Mouse (Mus musculus) liver, postnatal 0 days (tissue): ENCODE measurements around the gene Ppfia2. TPM values are rescaled to one million over a fixed set of nuclear protein-coding genes. Genes with fewer than 3 reads are reported as not detected.

Source experiments
- ATAC-seq: fragments of 200-750 bp; cut with Nextera tagmentation; 2 replicates; pipeline ENCODE4 v1.8.0; 2017; ENCODE audit warnings: mild to moderate bottlenecking, moderate library complexity
- DNase-seq: peaks from one replicate; pipeline ENCODE4 v3.0.0-alpha.2; 2016
- H3K27ac ChIP-seq: fragments of 300-500 bp; sonication (generic); 2 replicates; pipeline ENCODE4 v1.5.1; 2014; ENCODE audit warnings: antibody characterized with exemption, moderate library complexity, mild to moderate bottlenecking, low read depth
- H3K27me3 ChIP-seq: fragments of 300-500 bp; sonication (generic); 2 replicates; pipeline ENCODE4 v1.6.1; 2014; ENCODE audit warnings: low read length, control low read depth, mixed read lengths; ENCODE audit not compliant: insufficient read depth
- H3K36me3 ChIP-seq: fragments of 300-500 bp; sonication (generic); replicated peaks from 2 replicates; pipeline ENCODE4 v1.6.1; 2014; ENCODE audit warnings: mild to moderate bottlenecking, control low read depth, low read length, moderate library complexity, mixed read lengths; ENCODE audit not compliant: insufficient read depth
- H3K4me1 ChIP-seq: fragments of 300-500 bp; sonication (generic); 2 replicates; pipeline ENCODE4 v1.6.1; 2014; ENCODE audit warnings: antibody characterized with exemption, mild to moderate bottlenecking, control low read depth; ENCODE audit not compliant: insufficient read depth
- H3K4me2 ChIP-seq: fragments of 300-500 bp; sonication (generic); 2 replicates; pipeline ENCODE4 v1.6.1; 2014; ENCODE audit warnings: low read depth, mild to moderate bottlenecking, low read length, moderate library complexity, mixed read lengths
- H3K4me3 ChIP-seq: fragments of 300-500 bp; sonication (generic); 2 replicates; pipeline ENCODE4 v1.5.1; 2014; ENCODE audit warnings: low read depth, low read length
- H3K9ac ChIP-seq: fragments of 300-500 bp; sonication (generic); replicated peaks from 2 replicates; pipeline ENCODE4 v1.6.1; 2014; ENCODE audit warnings: mild to moderate bottlenecking, moderate library complexity
- H3K9me3 ChIP-seq: fragments of 300-500 bp; sonication (generic); 2 replicates; pipeline ENCODE4 v1.6.1; 2016; ENCODE audit warnings: mild to moderate bottlenecking, control low read depth, low read length, mixed read lengths
- CTCF ChIP-seq: sonication (generic); IDR thresholded peaks from 2 replicates; pipeline ENCODE4 v1.5.1; 2016; ENCODE audit warnings: antibody characterized with exemption, low read depth
- EP300 ChIP-seq: IDR thresholded peaks from 2 replicates; pipeline ENCODE4 v1.6.1; 2016; ENCODE audit warnings: antibody characterized with exemption, low read depth, mild to moderate bottlenecking
- WGBS: fragments of 180-500 bp; shearing (Covaris S2); extraction: QIAGEN DNeasy Blood & Tissue Kit; methylation state at CpG from one replicate; pipeline ENCODE4 v1.1.7; 2014; ENCODE audit not compliant: insufficient replicate concordance; 5-methylcytosine and 5-hydroxymethylcytosine counted together
- polyA plus RNA-seq: library from polyadenylated mRNA; unstranded; fragments of >200 nt; fragmentation: Nextera tagmentation; extraction: Ambion mirVana; gene quantifications from 2 replicates; pipeline ENCODE4 v1.2.1, GENCODE M21; 2015

Gene Ppfia2
- polyA plus RNA-seq, 1 experiment from 2014 or later = 0.05 TPM

GRCm38 (mm10) chr10:106871847-106872246 lies 401.7 kb downstream of the Ppfia2 start:
- Histone ChIP-seq H3K9ac (no peak overlapping the region), H3K27me3 (no peaks in the 10 kb centered on the region), H3K4me2 (no peak overlapping the region), H3K9me3 (no peaks in the 10 kb centered on the region), H3K4me3 (no peak overlapping the region), H3K27ac (no peak overlapping the region), H3K36me3 (no peaks in the 10 kb centered on the region), H3K4me1 (no peaks in the 10 kb centered on the region)
- no peak for ATAC-seq
- WGBS = 52% methylated on average over 3 of the region's 3 CpGs
- TF ChIP-seq EP300 (no peak), CTCF (no peak)
- DNase-seq = no peak

GRCm38 (mm10) chr10:106872714-106873113 lies 402.6 kb downstream of the Ppfia2 start:
- ATAC-seq = no peak
- Histone ChIP-seq H3K4me1 (no peaks in the 10 kb centered on the region), H3K27me3 (no peaks in the 10 kb centered on the region), H3K4me2 (no peak overlapping the region), H3K9ac (no peak overlapping the region), H3K36me3 (no peaks in the 10 kb centered on the region), H3K4me3 (no peak overlapping the region), H3K9me3 (no peaks in the 10 kb centered on the region), H3K27ac (no peak overlapping the region)
- 39% methylated on average over 1 of the region's 1 CpGs for WGBS
- no peak for DNase-seq
- TF ChIP-seq CTCF = no peak
- no peak for TF ChIP-seq EP300

- Histone ChIP-seq H3K9me3 (no peaks in the 10 kb centered on the region), H3K36me3 (no peaks in the 10 kb centered on the region), H3K4me2 (no peak overlapping the region), H3K9ac (no peak overlapping the region), H3K4me3 (no peak overlapping the region), H3K4me1 (no peaks in the 10 kb centered on the region), H3K27me3 (no peaks in the 10 kb centered on the region), H3K27ac (no peak overlapping the region)
- ATAC-seq = no peak
- TF ChIP-seq EP300 (no peak), CTCF (no peak)
- 59% methylated on average over 3 of the region's 3 CpGs for WGBS
- DNase-seq = no peak
Measured at GRCm38 (mm10) chr10:106881330-106881729, 411.2 kb downstream of the Ppfia2 start.

- TF ChIP-seq EP300 (no peak), CTCF (no peak)
- Histone ChIP-seq H3K36me3 (no peaks in the 10 kb centered on the region), H3K27me3 (no peaks in the 10 kb centered on the region), H3K4me2 (no peak overlapping the region), H3K4me1 (no peaks in the 10 kb centered on the region), H3K4me3 (no peak overlapping the region), H3K9ac (no peak overlapping the region), H3K27ac (no peak overlapping the region), H3K9me3 (no peaks in the 10 kb centered on the region)
- DNase-seq (no peak), ATAC-seq (no peak)
- WGBS = 68% methylated on average over 13 of the region's 13 CpGs
Measured at GRCm38 (mm10) chr10:106896351-106896750, 426.2 kb downstream of the Ppfia2 start.

GRCm38 (mm10) chr10:106910108-106910507 lies 440.0 kb downstream of the Ppfia2 start:
- no peak for DNase-seq
- Histone ChIP-seq H3K9ac (no peak overlapping the region), H3K9me3 (no peaks in the 10 kb centered on the region), H3K27me3 (no peaks in the 10 kb centered on the region), H3K4me1 (no peaks in the 10 kb centered on the region), H3K27ac (no peak overlapping the region), H3K4me2 (no peak overlapping the region), H3K36me3 (no peaks in the 10 kb centered on the region), H3K4me3 (no peak overlapping the region)
- ATAC-seq = no peak
- 71% methylated on average over 3 of the region's 3 CpGs for WGBS
- TF ChIP-seq EP300 (no peak), CTCF (no peak)

GRCm38 (mm10) chr10:106913032-106913431 lies 442.9 kb downstream of the Ppfia2 start:
- H3K4me2 ChIP-seq = no peak overlapping the region
- WGBS = 23% methylated on average over 2 of the region's 2 CpGs
- DNase-seq = no peak
- H3K36me3 ChIP-seq = no peaks in the 10 kb centered on the region
- no peaks in the 10 kb centered on the region for H3K9me3 ChIP-seq
- peak; percentile 24 for TF ChIP-seq CTCF
- TF ChIP-seq EP300 = no peak
- no peaks in the 10 kb centered on the region for H3K4me1 ChIP-seq
- H3K4me3 ChIP-seq = no peak overlapping the region
- ATAC-seq = no peak
- H3K27ac ChIP-seq = no peak overlapping the region
- H3K27me3 ChIP-seq = no peaks in the 10 kb centered on the region
- no peak overlapping the region for H3K9ac ChIP-seq

GRCm38 (mm10) chr10:106914275-106914674 lies 444.1 kb downstream of the Ppfia2 start:
- H3K9ac ChIP-seq = no peak overlapping the region
- ATAC-seq (no peak), DNase-seq (no peak)
- H3K4me1 ChIP-seq = no peaks in the 10 kb centered on the region
- TF ChIP-seq EP300 = no peak
- TF ChIP-seq CTCF = no peak
- H3K27me3 ChIP-seq = no peaks in the 10 kb centered on the region
- no peak overlapping the region for H3K27ac ChIP-seq
- H3K4me3 ChIP-seq = no peak overlapping the region
- no peak overlapping the region for H3K4me2 ChIP-seq
- H3K36me3 ChIP-seq = no peaks in the 10 kb centered on the region
- no peaks in the 10 kb centered on the region for H3K9me3 ChIP-seq
